Mouse (Mus musculus) embryonic facial prominence, embryonic 11.5 days (tissue): Measurements from ENCODE around the gene AC170998.1. TPM values are rescaled to one million over a fixed set of nuclear protein-coding genes. Genes with fewer than 3 reads are reported as not detected.
"Not testable (repeated sequence)": the region's sequence is repeated elsewhere in the genome, so short reads cannot be mapped to it uniquely, and the experiment has no call there.

Source experiments
- ATAC-seq: fragments of 200-750 bp; cut with Nextera tagmentation; replicated peaks from 2 replicates; pipeline ENCODE4 v1.8.0; 2017; ENCODE audit warnings: low read depth; ENCODE audit not compliant: insufficient number of reproducible peaks, low FRiP score, low TSS enrichment
- DNase-seq: peaks from one replicate; pipeline ENCODE4 v3.0.0-alpha.2; 2015; ENCODE audit warnings: low spot score
- H3K27ac ChIP-seq: fragments of 300-500 bp; sonication (generic); replicated peaks from 2 replicates; pipeline ENCODE4 v1.5.1; 2014; ENCODE audit warnings: mild to moderate bottlenecking, low read depth, low read length, control low read depth
- H3K27me3 ChIP-seq: fragments of 300-500 bp; sonication (generic); 2 replicates; pipeline ENCODE4 v1.6.1; 2014; ENCODE audit warnings: mild to moderate bottlenecking, low read length, moderate library complexity, mixed read lengths; ENCODE audit not compliant: control insufficient read depth, insufficient read depth
- H3K36me3 ChIP-seq: fragments of 300-500 bp; sonication (generic); replicated peaks from 2 replicates; pipeline ENCODE4 v1.6.1; 2014; ENCODE audit warnings: low read depth, mild to moderate bottlenecking, low read length, moderate library complexity, mixed read lengths; ENCODE audit not compliant: control insufficient read depth, insufficient read depth
- H3K4me1 ChIP-seq: fragments of 300-500 bp; sonication (generic); 2 replicates; pipeline ENCODE4 v1.6.1; 2014; ENCODE audit warnings: low read length, mixed read lengths; ENCODE audit not compliant: control insufficient read depth, insufficient read depth
- H3K4me2 ChIP-seq: fragments of 300-500 bp; sonication (generic); 2 replicates; pipeline ENCODE4 v1.6.1; 2014; ENCODE audit warnings: low read depth, mild to moderate bottlenecking, control low read depth, low read length, moderate library complexity
- H3K4me3 ChIP-seq: fragments of 300-500 bp; sonication (generic); 2 replicates; pipeline ENCODE4 v1.5.1; 2014; ENCODE audit warnings: low read depth, low read length, control low read depth
- H3K9ac ChIP-seq: fragments of 300-500 bp; sonication (generic); replicated peaks from 2 replicates; pipeline ENCODE4 v1.6.1; 2014; ENCODE audit warnings: mild to moderate bottlenecking, control low read depth, low read length
- H3K9me3 ChIP-seq: fragments of 300-500 bp; sonication (generic); replicated peaks from 2 replicates; pipeline ENCODE4 v1.6.1; 2016; ENCODE audit warnings: mild to moderate bottlenecking, low read length, inconsistent platforms, mixed read lengths; ENCODE audit not compliant: control insufficient read depth
- WGBS: fragments of 180-500 bp; shearing (Covaris S2); extraction: QIAGEN DNeasy Blood & Tissue Kit; methylation state at CpG from one replicate; pipeline ENCODE4 v1.1.7; 2014; 5-methylcytosine and 5-hydroxymethylcytosine counted together
- polyA plus RNA-seq: library from polyadenylated mRNA; unstranded; fragments of >200 nt; fragmentation: Nextera tagmentation; extraction: Ambion mirVana; gene quantifications from 2 replicates; pipeline ENCODE4 v1.2.1, GENCODE M21; 2014

The AC170998.1 gene
- polyA plus RNA-seq, 1 experiment from 2014 or later = 0.62 TPM

DNA sequence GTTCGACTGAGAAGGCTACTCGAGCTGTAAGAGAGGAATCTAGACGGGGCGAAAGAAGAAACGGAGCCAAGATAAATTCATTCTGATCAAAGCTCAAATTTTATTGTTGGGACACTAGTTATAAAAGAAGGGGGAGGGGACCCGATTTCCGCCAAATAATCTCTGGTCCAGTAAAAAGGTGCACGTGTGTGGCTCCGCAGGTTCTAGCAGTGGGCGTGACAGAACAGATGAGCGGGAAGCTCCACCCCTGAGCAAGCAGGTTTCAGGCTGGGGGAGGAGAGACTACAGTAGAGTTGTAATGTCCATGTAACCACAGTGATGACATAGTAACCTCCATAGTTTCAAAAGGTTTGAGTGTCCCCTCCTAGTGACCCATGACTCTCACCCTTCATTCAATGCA, 1.6 kb downstream of the AC170998.1 start:
- H3K4me3 ChIP-seq, H3K4me1 ChIP-seq, H3K27me3 ChIP-seq, ATAC-seq, H3K36me3 ChIP-seq, H3K9me3 ChIP-seq, H3K9ac ChIP-seq, H3K4me2 ChIP-seq, H3K27ac ChIP-seq, DNase-seq: not testable (repeated sequence)
- 89% methylated on average over 11 of the region's 11 CpGs for WGBS

DNA sequence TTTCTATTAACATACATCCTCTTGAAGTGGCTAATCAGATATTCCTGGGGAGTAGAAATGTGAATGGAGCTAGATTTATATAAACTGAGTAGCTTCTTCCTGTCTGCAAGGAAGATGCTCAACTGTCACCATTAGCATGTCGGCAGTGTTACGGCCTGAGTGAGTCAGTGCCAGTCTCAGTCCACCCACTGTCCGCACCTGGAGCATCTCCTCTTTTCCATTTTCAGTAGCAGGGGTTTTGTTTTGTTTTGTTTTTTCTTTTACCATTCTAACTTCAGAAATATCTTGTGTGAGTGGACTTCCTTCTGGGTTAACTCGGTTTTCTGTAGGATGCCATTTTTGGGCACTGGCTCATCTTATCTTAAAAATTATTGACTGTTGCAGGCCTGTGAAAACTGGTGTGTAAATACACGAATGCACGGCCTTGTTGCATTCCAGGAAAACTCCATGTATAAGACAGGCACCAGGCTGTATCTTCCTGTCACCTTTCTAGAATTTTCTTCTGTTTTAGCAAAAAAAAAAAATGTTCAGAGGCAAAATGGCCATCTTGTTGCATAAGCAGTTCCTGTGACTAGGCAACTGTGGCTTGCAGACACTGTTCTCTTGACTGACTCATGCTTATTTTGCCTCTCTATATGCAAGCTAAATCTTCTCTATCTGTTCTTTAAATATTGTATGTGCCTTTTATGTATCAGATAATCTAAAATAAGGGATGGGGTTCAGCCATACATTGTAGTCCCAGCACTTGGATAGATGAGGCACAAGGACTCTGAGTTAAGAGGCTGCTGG, 9.6 kb downstream of the AC170998.1 start:
- Histone ChIP-seq H3K9ac (no peak overlapping the region), H3K4me2 (no peak overlapping the region), H3K27me3 (no peaks in the 10 kb centered on the region), H3K4me3 (no peak overlapping the region), H3K36me3 (peaks cover 7% of the 10 kb centered on the region), H3K4me1 (no peaks in the 10 kb centered on the region), H3K27ac (no peak overlapping the region), H3K9me3 (no peaks in the 10 kb centered on the region)
- ATAC-seq = no peak
- no peak for DNase-seq
- WGBS = 91% methylated on average over 6 of the region's 6 CpGs

DNA sequence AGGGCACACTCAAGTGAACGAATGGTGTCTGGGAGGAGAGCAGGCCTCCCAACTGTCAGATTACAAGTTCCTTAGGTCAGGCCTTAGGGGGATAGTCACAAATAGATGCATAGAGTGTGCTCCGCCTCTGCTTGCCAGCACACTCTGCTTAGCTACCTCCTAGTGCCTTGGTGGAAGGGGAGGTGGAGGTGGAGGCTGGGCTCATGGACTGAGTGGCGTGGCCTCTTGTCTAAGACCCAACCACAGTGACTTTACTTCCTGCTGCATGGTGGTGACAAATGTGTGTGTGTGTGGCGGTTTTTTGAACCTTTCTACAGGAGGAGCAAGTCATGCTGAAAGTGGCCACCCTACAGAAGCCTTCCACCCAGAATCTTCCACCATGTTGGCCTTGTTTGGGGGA, 10.6 kb downstream of the AC170998.1 start:
- DNase-seq (no peak), ATAC-seq (no peak)
- no peak overlapping the region for H3K4me3 ChIP-seq
- H3K9me3 ChIP-seq = no peaks in the 10 kb centered on the region
- H3K4me2 ChIP-seq = no peak overlapping the region
- no peak overlapping the region for H3K9ac ChIP-seq
- no peaks in the 10 kb centered on the region; the same call in none of the 2 replicates for H3K36me3 ChIP-seq
- 80% methylated on average over 4 of the region's 4 CpGs for WGBS
- H3K4me1 ChIP-seq = no peaks in the 10 kb centered on the region
- H3K27me3 ChIP-seq = no peaks in the 10 kb centered on the region
- H3K27ac ChIP-seq = no peak overlapping the region

DNA sequence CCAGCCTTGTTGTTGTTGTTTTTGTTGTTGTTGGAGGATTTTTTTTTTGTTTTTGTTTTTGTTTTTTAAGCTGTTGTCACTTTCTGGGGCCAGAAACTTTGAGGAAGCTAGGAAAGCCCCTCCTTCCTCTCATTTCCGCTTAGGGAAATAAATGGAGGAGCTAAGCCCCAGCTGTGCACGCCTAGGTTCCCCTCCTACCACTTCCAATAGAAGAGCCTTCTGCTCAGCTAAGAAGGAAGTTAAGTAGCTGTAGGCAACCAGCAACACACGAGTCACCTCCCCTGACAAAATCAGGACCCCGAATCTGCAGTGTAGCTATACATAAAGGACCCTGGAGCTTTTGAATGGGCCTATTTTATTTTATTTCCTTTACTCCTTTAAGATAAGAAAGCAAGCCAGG, 12.1 kb downstream of the AC170998.1 start:
- no peaks in the 10 kb centered on the region for H3K27me3 ChIP-seq
- H3K4me3 ChIP-seq = no peak overlapping the region
- no peak overlapping the region for H3K27ac ChIP-seq
- WGBS = 88% methylated on average over 4 of the region's 4 CpGs
- H3K4me2 ChIP-seq = no peak overlapping the region
- no peak for ATAC-seq
- no peak for DNase-seq
- no peaks in the 10 kb centered on the region for H3K9me3 ChIP-seq
- H3K36me3 ChIP-seq = no peaks in the 10 kb centered on the region; the same call in none of the 2 replicates
- H3K9ac ChIP-seq = no peak overlapping the region
- H3K4me1 ChIP-seq = no peaks in the 10 kb centered on the region

DNA sequence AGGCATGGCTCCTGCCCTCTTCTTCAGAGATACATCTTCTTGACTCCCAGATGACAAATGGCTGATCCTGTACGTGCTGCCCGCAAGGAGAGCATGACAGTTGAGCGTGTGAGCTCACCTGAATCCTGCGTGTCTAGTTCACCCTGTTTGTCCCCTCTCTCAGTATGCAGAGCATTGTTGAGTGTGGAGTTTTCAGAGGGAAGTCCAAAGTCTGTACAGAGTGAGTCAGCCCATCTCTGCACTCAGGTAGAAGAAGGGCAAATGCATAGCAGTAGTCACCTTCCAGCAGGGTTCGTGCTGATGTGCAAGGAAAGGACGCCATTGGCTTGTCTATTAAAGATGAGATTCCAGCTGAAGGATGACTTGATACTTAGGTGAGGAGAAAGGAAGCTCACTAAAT, 13.4 kb downstream of the AC170998.1 start:
- DNase-seq (no peak), ATAC-seq (no peak)
- Histone ChIP-seq H3K4me3 (no peak overlapping the region), H3K4me2 (no peak overlapping the region), H3K36me3 (peaks cover 9% of the 10 kb centered on the region), H3K27ac (no peak overlapping the region), H3K9ac (no peak overlapping the region), H3K4me1 (no peaks in the 10 kb centered on the region), H3K9me3 (no peaks in the 10 kb centered on the region; the same call in 1 of the 2 replicates), H3K27me3 (no peaks in the 10 kb centered on the region)
- WGBS = 96% methylated on average over 6 of the region's 6 CpGs

DNA sequence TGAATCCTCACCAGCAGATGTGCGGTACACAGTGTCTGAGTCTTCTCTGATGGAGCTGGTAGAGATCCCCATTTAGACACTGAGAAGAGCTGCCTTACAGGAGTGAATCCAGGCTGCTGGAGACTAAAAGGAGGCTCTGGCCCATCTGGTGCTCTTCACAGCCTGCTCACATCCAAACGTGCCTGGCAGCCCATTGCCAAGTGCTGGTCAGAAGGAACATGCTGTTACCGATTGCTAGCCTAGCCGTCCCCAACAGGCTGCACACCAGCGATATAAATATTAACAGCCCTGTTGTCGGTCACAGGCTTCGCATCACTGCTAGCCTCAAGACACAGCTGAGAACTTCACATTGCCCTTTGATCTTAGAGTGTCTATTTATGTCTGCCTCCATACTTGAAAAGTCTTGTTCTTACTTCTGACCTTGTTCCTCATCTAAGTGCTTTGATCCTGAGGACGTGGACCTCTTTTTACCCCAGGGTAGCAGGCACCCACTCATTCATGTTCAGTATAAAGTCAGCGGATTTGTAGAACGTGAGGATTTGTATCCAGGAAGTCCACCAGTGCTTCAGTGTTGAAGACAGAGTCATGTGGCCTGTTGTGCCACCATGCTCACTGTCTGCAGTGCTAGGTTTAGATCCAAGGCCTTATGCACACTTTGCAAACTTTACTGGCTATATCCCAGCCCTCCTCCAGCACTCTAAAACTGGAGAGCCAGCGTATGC, 17.4 kb downstream of the AC170998.1 start:
- H3K4me2 ChIP-seq = no peak overlapping the region
- ATAC-seq = no peak
- WGBS = 95% methylated on average over 11 of the region's 11 CpGs

DNA sequence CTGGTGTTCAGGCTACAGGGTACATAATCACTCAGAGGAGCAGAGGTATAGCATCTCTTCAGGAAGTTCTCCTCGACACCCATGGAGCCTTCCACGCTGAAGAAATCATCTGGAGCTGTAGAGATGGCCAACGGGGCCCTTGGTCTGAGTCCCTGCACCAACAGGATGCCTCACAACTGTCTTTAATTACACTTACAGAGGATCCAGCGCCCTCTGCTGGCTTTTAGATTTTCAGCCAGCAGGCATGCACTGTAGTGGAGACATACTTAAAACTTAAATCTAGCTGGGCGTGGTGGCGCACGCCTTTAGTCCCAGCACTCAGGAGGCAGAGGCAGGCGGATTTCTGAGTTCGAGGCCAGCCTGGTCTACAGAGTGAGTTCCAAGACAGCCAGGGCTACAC, 18.0 kb downstream of the AC170998.1 start:
- DNase-seq = peak; percentile 40
- ATAC-seq = no peak
- H3K36me3 ChIP-seq = peaks cover 9% of the 10 kb centered on the region

More for the DNA sequence above, 17.4 kb downstream of the AC170998.1 start:
- no peak for DNase-seq
- Histone ChIP-seq H3K4me3 (no peak overlapping the region), H3K27ac (no peak overlapping the region), H3K4me1 (no peaks in the 10 kb centered on the region), H3K9ac (no peak overlapping the region), H3K9me3 (no peaks in the 10 kb centered on the region; the same call in 1 of the 2 replicates), H3K27me3 (no peaks in the 10 kb centered on the region), H3K36me3 (peaks cover 9% of the 10 kb centered on the region)

DNA sequence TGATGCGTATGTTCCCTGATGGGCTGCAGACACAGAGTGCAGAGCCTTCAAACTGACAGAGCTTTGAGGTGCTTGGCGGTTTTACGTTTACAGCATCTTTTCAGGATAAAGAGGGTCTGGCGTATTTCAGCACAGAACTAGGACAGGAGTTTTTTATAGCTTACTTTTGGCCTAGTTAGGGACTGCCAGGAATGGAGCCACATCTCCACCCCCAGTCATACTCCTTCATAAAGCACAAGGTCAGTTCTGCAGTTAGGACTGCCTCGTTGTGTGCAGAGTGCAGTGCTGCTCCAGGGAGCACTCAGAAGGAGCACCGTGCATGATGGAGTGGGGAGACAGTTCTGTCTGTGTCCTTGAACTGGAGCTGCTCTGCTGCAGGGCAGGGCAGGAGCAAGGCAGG, 19.9 kb downstream of the AC170998.1 start:
- no peaks in the 10 kb centered on the region; the same call in 1 of the 2 replicates for H3K9me3 ChIP-seq
- H3K36me3 ChIP-seq = peaks cover 9% of the 10 kb centered on the region
- no peak overlapping the region for H3K27ac ChIP-seq
- no peaks in the 10 kb centered on the region for H3K27me3 ChIP-seq
- H3K9ac ChIP-seq = no peak overlapping the region
- WGBS = 92% methylated on average over 6 of the region's 6 CpGs
- H3K4me1 ChIP-seq = no peaks in the 10 kb centered on the region
- no peak overlapping the region for H3K4me3 ChIP-seq
- DNase-seq = no peak
- no peak for ATAC-seq
- H3K4me2 ChIP-seq = no peak overlapping the region

More for the DNA sequence above, 18.0 kb downstream of the AC170998.1 start:
- no peak overlapping the region for H3K4me3 ChIP-seq
- H3K27ac ChIP-seq = no peak overlapping the region
- H3K27me3 ChIP-seq = no peaks in the 10 kb centered on the region
- H3K9me3 ChIP-seq = no peaks in the 10 kb centered on the region; the same call in 1 of the 2 replicates
- H3K4me1 ChIP-seq = no peaks in the 10 kb centered on the region
- WGBS = 89% methylated on average over 9 of the region's 9 CpGs
- H3K9ac ChIP-seq = no peak overlapping the region
- H3K4me2 ChIP-seq = no peak overlapping the region
